Mouse (Mus musculus): Measurements from ENCODE around the gene Hist1h3d. TPM values are rescaled to one million over a fixed set of nuclear protein-coding genes. Genes with fewer than 3 reads are reported as not detected.

The Hist1h3d gene
- polyA plus RNA-seq (2012; ENCODE audit: low replicate concordance): 0.33 and 1.7 TPM in 2 replicates

GRCm38 (mm10) chr13:23575271-23575851, at the start of gene Hist1h3d:
Gene Hist1h3d (plus strand): TSS chr13:23575763.

GRCm38 (mm10) chr13:23530901-23531875, 44.4 kb upstream of the Hist1h3d start, which contains the start of gene Hist1h4h:
Gene Hist1h4h (plus strand): TSS chr13:23531050.

GRCm38 (mm10) chr13:23533560-23534367, 41.8 kb upstream of the Hist1h3d start, which contains the start of gene Hist1h2af:
Gene Hist1h2af (plus strand): TSS chr13:23533906.

GRCm38 (mm10) chr13:23535137-23536075, 40.2 kb upstream of the Hist1h3d start, which contains the start of gene Hist1h3g:
Gene Hist1h3g (plus strand): TSS chr13:23535422.

GRCm38 (mm10) chr13:23542999-23543607, 32.5 kb upstream of the Hist1h3d start, which contains the start of gene Hist1h2bh:
Gene Hist1h2bh (minus strand): TSS chr13:23543392.

GRCm38 (mm10) chr13:23543965-23544786, 31.4 kb upstream of the Hist1h3d start, which contains the start of gene Hist1h3f:
Gene Hist1h3f (plus strand): TSS chr13:23544052.

GRCm38 (mm10) chr13:23551146-23551834, 24.3 kb upstream of the Hist1h3d start, which contains the start of gene Hist1h4f:
Gene Hist1h4f (minus strand): TSS chr13:23551648.

GRCm38 (mm10) chr13:23552962-23553361, 22.6 kb upstream of the Hist1h3d start, which contains the start of gene Hist1h1d:
Gene Hist1h1d (plus strand): TSS chr13:23553262.

GRCm38 (mm10) chr13:23561883-23562659, 13.5 kb upstream of the Hist1h3d start, which contains the start of gene Hist1h3e:
Gene Hist1h3e (minus strand): TSS chr13:23562369.

GRCm38 (mm10) chr13:23571022-23571503, 4.5 kb upstream of the Hist1h3d start, which contains the start of the genes Hist1h2ae and Hist1h2bg:
Gene Hist1h2ae (minus strand): TSS chr13:23571220.
Gene Hist1h2bg (plus strand): TSS chr13:23571396.

GRCm38 (mm10) chr13:23573898-23574524, 1.6 kb upstream of the Hist1h3d start, which contains the start of the genes Hist1h2bf and Hist1h2ad:
Gene Hist1h2bf (minus strand): TSS chr13:23574196.
Gene Hist1h2ad (plus strand): TSS chr13:23574381.

GRCm38 (mm10) chr13:23581408-23582218, 6.0 kb downstream of the Hist1h3d start, which contains the start of gene Hist1h4d:
Gene Hist1h4d (plus strand): TSS chr13:23581598.

GRCm38 (mm10) chr13:23620733-23621531, 45.4 kb downstream of the Hist1h3d start, which contains the start of gene Hist1h2be:
Gene Hist1h2be (minus strand): TSS chr13:23621124.

GRCm38 (mm10) chr13:23622175-23622671, 46.7 kb downstream of the Hist1h3d start, which contains the start of gene Hist1h1e:
Gene Hist1h1e (minus strand): TSS chr13:23622558.

Data from hematopoietic multipotent progenitor cell, adult 10-12 weeks (in vitro differentiated cells).